Mouse (Mus musculus) ES-E14 (cell line): ENCODE measurements around the gene Ap3d1. TPM values are rescaled to one million over a fixed set of nuclear protein-coding genes. Genes with fewer than 3 reads are reported as not detected.

Experiments
- DNase-seq: peaks from one replicate; pipeline ENCODE4 v3.0.0-alpha.2; 2013; ENCODE audit warnings: low read depth, low spot score
- H3K27ac ChIP-seq: 2 replicates; pipeline ENCODE4 v1.5.1; 2012; ENCODE audit warnings: low read depth, mild to moderate bottlenecking, low read length, moderate library complexity, mixed read lengths; ENCODE audit not compliant: poor library complexity, insufficient read depth, severe bottlenecking
- H3K36me3 ChIP-seq: 2 replicates; pipeline ENCODE4 v1.6.1; 2012; ENCODE audit warnings: mild to moderate bottlenecking, low read length, moderate library complexity, mixed read lengths; ENCODE audit not compliant: control insufficient read depth, poor library complexity, insufficient read depth, severe bottlenecking
- H3K4me1 ChIP-seq, 2 experiments: fragments of 150-350 bp in 1 of 2; sonication (generic) in 1 of 2; 2 replicates each; pipeline ENCODE4 v1.6.1; 2012; ENCODE audit warnings: low read length in 2 of 2, mild to moderate bottlenecking in 1 of 2, mixed read lengths in 1 of 2; ENCODE audit not compliant: control insufficient read depth in 2 of 2, insufficient read depth in 2 of 2, poor library complexity in 1 of 2
- H3K4me3 ChIP-seq, 2 experiments: fragments of 150-350 bp in 1 of 2; sonication (generic) in 1 of 2; 2 replicates each; pipeline ENCODE4 v1.5.1; 2012; ENCODE audit warnings: low read length in 2 of 2, low read depth in 1 of 2, mild to moderate bottlenecking in 1 of 2, mixed read lengths in 1 of 2; ENCODE audit not compliant: insufficient read depth in 1 of 2, poor library complexity in 1 of 2, severe bottlenecking in 1 of 2
- H3K9ac ChIP-seq: 2 replicates; pipeline ENCODE4 v1.6.1; 2012; ENCODE audit warnings: low read depth, mild to moderate bottlenecking, low read length, mixed read lengths; ENCODE audit not compliant: poor library complexity, insufficient read depth, severe bottlenecking
- H3K9me3 ChIP-seq: fragments of 150-350 bp; sonication (generic); 2 replicates; pipeline ENCODE4 v1.6.1; 2012; ENCODE audit warnings: low read depth, mild to moderate bottlenecking, low read length; ENCODE audit not compliant: control insufficient read depth, insufficient read depth
- CHD2 ChIP-seq: IDR thresholded peaks from 2 replicates; pipeline ENCODE4 v1.6.1; 2014; ENCODE audit warnings: mild to moderate bottlenecking, low read depth, low read length, inconsistent platforms
- HCFC1 ChIP-seq: IDR thresholded peaks from 2 replicates; pipeline ENCODE4 v1.6.1; 2012; ENCODE audit warnings: low read length, inconsistent platforms, borderline replicate concordance; ENCODE audit not compliant: insufficient read depth
- MAFK ChIP-seq: IDR thresholded peaks from 2 replicates; pipeline ENCODE4 v1.6.1; 2014; ENCODE audit warnings: mild to moderate bottlenecking, low read depth, low read length, inconsistent platforms; ENCODE audit not compliant: insufficient read depth
- ZC3H11A ChIP-seq: IDR thresholded peaks from 2 replicates; pipeline ENCODE4 v1.6.1; 2012; ENCODE audit warnings: low read depth, mild to moderate bottlenecking, inconsistent platforms, low read length, borderline replicate concordance
- ZNF384 ChIP-seq: IDR thresholded peaks from 2 replicates; pipeline ENCODE4 v1.6.1; 2012; ENCODE audit warnings: low read depth, low read length, inconsistent platforms
- in situ Hi-C, 2 experiments: fragments of 600-800 bp; cut with MboI; formaldehyde crosslinking; loops; one replicate each; pipeline ENCODE4 v1.15.1; 2025; ENCODE audit warnings: low sequenced_read_pairs in 2 of 2, inconsistent platforms in 1 of 2; ENCODE audit not compliant: unreplicated experiment in 2 of 2
- total RNA-seq: library from RNA; depleted of rRNA; stranded (reverse); fragments of 300-350 nt; gene quantifications from 2 replicates; pipeline ENCODE4 v1.2.3, GENCODE M21; 2012

Gene Ap3d1
- total RNA-seq, 1 experiment, result 74.8 TPM

- Histone ChIP-seq H3K4me3 (no peak overlapping the region), H3K27ac (no peak overlapping the region), H3K9me3 (no peaks in the 10 kb centered on the region), H3K36me3 (peaks cover 8% of the 10 kb centered on the region; the same call in 1 of the 2 replicates), H3K4me1 (peaks cover 3 to 26% of the 10 kb centered on the region in 2 experiments; a peak in 3 of 4 replicates), H3K9ac (no peak overlapping the region)
- in situ Hi-C loops, result no loop called here
- DNase-seq, result no peak
- TF ChIP-seq ZNF384, result no peak
- no peak for TF ChIP-seq MAFK
- no peak for TF ChIP-seq ZC3H11A
- TF ChIP-seq HCFC1, result no peak
- no peak for TF ChIP-seq CHD2
These were observed 18.8 kb upstream of the Ap3d1 start for GRCm38 (mm10) chr10:80760596-80761524.

- no peak overlapping the region for H3K27ac ChIP-seq
- peaks cover 3% of the 10 kb centered on the region; the same call in 1 of the 2 replicates for H3K36me3 ChIP-seq
- H3K9ac ChIP-seq, result no peak overlapping the region
- in situ Hi-C loops, result no loop called here
- H3K4me3 ChIP-seq, result no peak overlapping the region
- TF ChIP-seq HCFC1 (no peak), ZNF384 (no peak), ZC3H11A (no peak), MAFK (no peak), CHD2 (no peak)
- no peaks in the 10 kb centered on the region for H3K9me3 ChIP-seq
- peaks cover 0 to 19% of the 10 kb centered on the region in 2 experiments; a peak in 3 of 4 replicates for H3K4me1 ChIP-seq
- no peak for DNase-seq
These were observed 16.6 kb upstream of the Ap3d1 start for GRCm38 (mm10) chr10:80758651-80759050.

GRCm38 (mm10) chr10:80757717-80758116 is 15.7 kb upstream of the Ap3d1 start:
- no peak overlapping the region for H3K27ac ChIP-seq
- in situ Hi-C loops, result no loop called here
- H3K4me1 ChIP-seq, result peaks cover 0 to 19% of the 10 kb centered on the region in 2 experiments; a peak in 3 of 4 replicates
- no peak for TF ChIP-seq MAFK
- no peak for DNase-seq
- H3K36me3 ChIP-seq, result no peaks in the 10 kb centered on the region
- no peak overlapping the region for H3K9ac ChIP-seq
- H3K9me3 ChIP-seq, result no peaks in the 10 kb centered on the region
- H3K4me3 ChIP-seq, result no peak overlapping the region

- in situ Hi-C loops, result no loop called here
- no peak for DNase-seq
- no peak for TF ChIP-seq ZC3H11A
- no peak for TF ChIP-seq HCFC1
- no peak for TF ChIP-seq MAFK
- TF ChIP-seq ZNF384, result no peak
- no peak for TF ChIP-seq CHD2
- peaks cover 0 to 21% of the 10 kb centered on the region in 2 experiments; a peak in 3 of 4 replicates for H3K4me1 ChIP-seq
- no peaks in the 10 kb centered on the region for H3K9me3 ChIP-seq
- peak overlapping the region; percentile 18; the same call in 1 of the 2 replicates for H3K9ac ChIP-seq
- no peak overlapping the region for H3K27ac ChIP-seq
- H3K36me3 ChIP-seq, result no peaks in the 10 kb centered on the region
- H3K4me3 ChIP-seq, result no peak overlapping the region
These were observed 14.9 kb upstream of the Ap3d1 start for GRCm38 (mm10) chr10:80756967-80757366.
